Mouse (Mus musculus): ENCODE measurements around the gene Pbx1.

DNA sequence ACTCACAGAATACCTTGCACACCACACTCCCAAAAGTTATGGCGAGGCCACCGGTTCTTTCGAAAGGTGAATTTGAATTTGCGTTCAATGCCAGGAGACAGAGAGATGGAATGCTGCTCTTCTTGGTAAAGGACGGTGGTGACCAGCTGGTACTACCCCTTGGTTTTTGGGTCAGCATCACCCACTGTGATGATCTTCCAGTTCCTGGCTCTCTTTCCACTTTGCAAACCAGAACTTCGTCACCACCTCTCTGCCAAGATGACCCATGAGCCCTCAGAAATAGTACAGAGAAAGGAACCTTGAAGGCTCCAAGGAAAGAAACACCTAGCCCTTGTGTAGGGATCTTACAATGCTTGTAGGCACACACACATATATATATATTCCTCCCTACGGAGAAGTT lies 209.3 kb downstream of the Pbx1 start:
- no peak for TF ChIP-seq CTCF (IDR thresholded peaks at IDR 0.05; ENCODE audit: low read depth, low read length)
- TF ChIP-seq POLR2A (IDR thresholded peaks at IDR 0.05; ENCODE audit: extremely low read depth, insufficient read depth, low read length), result no peak
